Mouse (Mus musculus): ENCODE measurements around the gene Phf21b. TPM values are rescaled to one million over a fixed set of nuclear protein-coding genes. Genes with fewer than 3 reads are reported as not detected.
"Not testable (repeated sequence)": the region's sequence is repeated elsewhere in the genome, so short reads cannot be mapped to it uniquely, and the experiment has no call there.

Gene Phf21b
- 4.4 and 5.6 TPM in 2 replicates for polyA plus RNA-seq (2012; rRNA removed)

DNA sequence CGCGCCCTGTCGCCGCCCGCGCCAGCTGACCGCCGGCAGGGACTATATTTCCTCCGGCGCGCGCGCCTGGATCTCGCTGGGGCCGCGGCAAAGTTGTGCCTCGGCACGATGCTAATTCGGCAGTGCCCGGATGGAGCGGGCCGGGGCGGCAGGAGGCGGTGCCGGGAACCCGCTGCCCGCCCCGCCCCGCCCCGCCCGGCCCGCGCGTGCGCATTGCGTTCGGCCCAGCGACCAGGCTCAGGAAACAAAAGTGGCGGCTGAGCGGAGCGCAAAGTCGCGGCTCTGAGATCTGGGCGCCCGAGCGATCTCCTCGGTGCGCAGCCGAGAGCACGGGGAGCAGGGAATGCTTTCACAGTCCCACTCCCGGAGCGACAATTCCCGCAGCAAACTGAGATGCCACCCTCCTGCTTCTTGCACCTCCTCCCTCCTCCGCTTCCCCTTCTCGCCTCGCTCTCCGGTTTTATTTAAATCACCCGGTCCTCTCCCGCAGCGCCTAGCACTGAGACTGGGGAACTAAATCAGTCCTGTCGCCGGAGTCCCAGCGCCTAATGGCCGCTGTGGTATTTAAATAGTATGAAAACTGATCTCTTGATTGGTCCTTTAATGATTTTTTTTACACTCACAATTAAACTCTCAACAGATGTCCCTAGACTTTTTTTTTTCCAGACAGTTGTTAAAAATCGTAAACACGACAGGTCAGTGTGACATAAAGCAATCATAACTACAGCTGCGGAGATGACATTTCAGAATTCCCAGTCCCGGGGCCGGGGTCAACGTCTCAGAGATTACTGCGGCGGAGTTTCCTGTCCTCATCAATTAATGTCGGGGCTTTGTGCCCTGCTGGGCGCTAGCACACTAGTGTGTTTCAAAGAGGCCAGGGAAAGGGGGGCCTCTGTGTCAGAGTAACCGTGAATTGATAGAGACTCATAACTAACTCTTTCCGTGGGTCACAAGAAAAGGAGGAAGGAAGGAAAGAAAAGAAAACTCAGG, at the start of gene Phf21b:
Gene Phf21b, minus strand, starts transcription at position 44 of the 990 bp plus-strand sequence.
- Histone ChIP-seq H3K4me3 (ENCODE audit: control insufficient read depth, low read depth, low read length) (peak within 1 kb of the TSS; percentile 84), H3K4me1 (ENCODE audit: control insufficient read depth, insufficient read depth, low read length) (peaks cover 29% of the 10 kb centered on the region), H3K36me3 (ENCODE audit: control insufficient read depth, insufficient read depth, low read length) (no peaks in the 10 kb centered on the region), H3K27me3 (ENCODE audit: control insufficient read depth, insufficient read depth, low read length) (no peaks in the 10 kb centered on the region; the same call in none of the 2 replicates), H3K27ac (ENCODE audit: control insufficient read depth, insufficient read depth, low read depth, low read length) (peak within 1 kb of the TSS; percentile 24)
- TF ChIP-seq POLR2A (IDR thresholded peaks at IDR 0.05; ENCODE audit: control insufficient read depth, low read depth, low read length) (no peak), CTCF (IDR thresholded peaks at IDR 0.05; ENCODE audit: control insufficient read depth, insufficient read depth, insufficient replicate concordance, low read depth, low read length) (no peak)

DNA sequence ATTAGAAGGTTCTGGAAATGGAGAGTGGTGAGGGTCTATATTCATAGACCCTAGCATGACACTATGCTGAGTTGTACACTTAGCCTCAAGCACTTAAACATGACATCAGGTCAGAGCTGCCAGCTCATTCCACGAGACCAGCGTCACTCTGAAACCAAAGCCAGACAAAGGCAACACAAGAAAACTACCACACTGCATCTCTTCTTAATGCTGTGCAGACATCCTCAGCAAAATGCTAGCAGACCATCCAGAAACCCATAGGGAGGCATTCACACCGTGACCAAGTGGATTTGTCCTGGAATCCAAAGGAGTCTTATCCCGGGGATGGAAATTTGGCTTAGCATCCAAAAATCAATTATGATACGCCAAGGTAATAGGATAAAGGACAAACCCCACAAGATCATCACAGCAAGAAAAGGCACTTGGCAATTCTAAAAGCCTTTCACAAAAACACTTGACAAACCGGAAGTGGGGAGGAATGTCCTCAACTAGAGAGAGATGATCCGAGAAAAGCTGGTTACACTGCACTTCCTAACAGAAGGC, 48.1 kb upstream of the Phf21b start:
- no peaks in the 10 kb centered on the region for H3K4me1 ChIP-seq (ENCODE audit: control insufficient read depth, insufficient read depth, low read length)
- no peaks in the 10 kb centered on the region for H3K36me3 ChIP-seq (ENCODE audit: control insufficient read depth, insufficient read depth, low read length)
- H3K27me3 ChIP-seq (ENCODE audit: control insufficient read depth, insufficient read depth, low read length) = no peaks in the 10 kb centered on the region
- no peak for TF ChIP-seq POLR2A (IDR thresholded peaks at IDR 0.05; ENCODE audit: control insufficient read depth, low read depth, low read length)
- TF ChIP-seq CTCF (IDR thresholded peaks at IDR 0.05; ENCODE audit: control insufficient read depth, insufficient read depth, insufficient replicate concordance, low read depth, low read length) = no peak
- no peak overlapping the region for H3K27ac ChIP-seq (ENCODE audit: control insufficient read depth, insufficient read depth, low read depth, low read length)
- H3K4me3 ChIP-seq (ENCODE audit: control insufficient read depth, low read depth, low read length) = no peak overlapping the region

DNA sequence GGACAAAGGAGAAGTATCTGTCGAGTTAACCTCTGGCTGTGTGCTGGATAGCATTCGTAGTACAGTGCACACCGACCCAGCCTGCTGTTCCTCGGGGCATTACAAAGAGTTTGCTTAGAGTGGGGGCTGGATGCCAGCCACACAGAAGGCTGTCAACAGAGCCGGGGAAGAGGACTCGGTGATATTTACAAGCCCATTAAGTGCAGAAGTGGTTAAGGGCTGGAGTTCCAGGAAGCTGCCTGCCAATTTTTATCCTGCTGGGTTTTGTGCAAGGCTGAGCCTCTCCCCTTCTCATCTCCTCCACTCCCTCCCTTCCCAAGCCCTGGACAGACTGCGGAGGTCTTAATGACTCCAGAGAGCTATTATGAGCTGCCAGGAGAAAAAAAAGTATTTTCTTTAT, 42.2 kb upstream of the Phf21b start:
- H3K4me1 ChIP-seq (ENCODE audit: control insufficient read depth, insufficient read depth, low read length) = no peaks in the 10 kb centered on the region
- no peak overlapping the region for H3K27ac ChIP-seq (ENCODE audit: control insufficient read depth, insufficient read depth, low read depth, low read length)
- TF ChIP-seq CTCF (IDR thresholded peaks at IDR 0.05; ENCODE audit: control insufficient read depth, insufficient read depth, insufficient replicate concordance, low read depth, low read length) (no peak), POLR2A (IDR thresholded peaks at IDR 0.05; ENCODE audit: control insufficient read depth, low read depth, low read length) (no peak)
- H3K36me3 ChIP-seq (ENCODE audit: control insufficient read depth, insufficient read depth, low read length) = no peaks in the 10 kb centered on the region
- H3K4me3 ChIP-seq (ENCODE audit: control insufficient read depth, low read depth, low read length) = no peak overlapping the region
- H3K27me3 ChIP-seq (ENCODE audit: control insufficient read depth, insufficient read depth, low read length) = no peaks in the 10 kb centered on the region

GRCm38 (mm10) chr15:84896664-84897063, 40.8 kb upstream of the Phf21b start:
- no peak for TF ChIP-seq CTCF (IDR thresholded peaks at IDR 0.05; ENCODE audit: control insufficient read depth, insufficient read depth, insufficient replicate concordance, low read depth, low read length)
- TF ChIP-seq POLR2A (IDR thresholded peaks at IDR 0.05; ENCODE audit: control insufficient read depth, low read depth, low read length) = no peak
- Histone ChIP-seq H3K36me3 (ENCODE audit: control insufficient read depth, insufficient read depth, low read length) (no peaks in the 10 kb centered on the region), H3K27me3 (ENCODE audit: control insufficient read depth, insufficient read depth, low read length) (no peaks in the 10 kb centered on the region), H3K4me1 (ENCODE audit: control insufficient read depth, insufficient read depth, low read length) (no peaks in the 10 kb centered on the region), H3K27ac (ENCODE audit: control insufficient read depth, insufficient read depth, low read depth, low read length) (no peak overlapping the region), H3K4me3 (ENCODE audit: control insufficient read depth, low read depth, low read length) (no peak overlapping the region)

- not testable (repeated sequence) for H3K36me3 ChIP-seq (ENCODE audit: control insufficient read depth, insufficient read depth, low read length); H3K27me3 ChIP-seq (ENCODE audit: control insufficient read depth, insufficient read depth, low read length); H3K27ac ChIP-seq (ENCODE audit: control insufficient read depth, insufficient read depth, low read depth, low read length); H3K4me1 ChIP-seq (ENCODE audit: control insufficient read depth, insufficient read depth, low read length); H3K4me3 ChIP-seq (ENCODE audit: control insufficient read depth, low read depth, low read length)
Measured at GRCm38 (mm10) chr15:84896216-84896615, 40.4 kb upstream of the Phf21b start.

GRCm38 (mm10) chr15:84891658-84892057, 35.8 kb upstream of the Phf21b start:
- Histone ChIP-seq H3K36me3 (ENCODE audit: control insufficient read depth, insufficient read depth, low read length) (no peaks in the 10 kb centered on the region), H3K27me3 (ENCODE audit: control insufficient read depth, insufficient read depth, low read length) (no peaks in the 10 kb centered on the region), H3K27ac (ENCODE audit: control insufficient read depth, insufficient read depth, low read depth, low read length) (no peak overlapping the region), H3K4me1 (ENCODE audit: control insufficient read depth, insufficient read depth, low read length) (no peaks in the 10 kb centered on the region), H3K4me3 (ENCODE audit: control insufficient read depth, low read depth, low read length) (no peak overlapping the region)
- TF ChIP-seq CTCF (IDR thresholded peaks at IDR 0.05; ENCODE audit: control insufficient read depth, insufficient read depth, insufficient replicate concordance, low read depth, low read length) = peak; percentile 56; the same call in 1 of the 2 replicates
- TF ChIP-seq POLR2A (IDR thresholded peaks at IDR 0.05; ENCODE audit: control insufficient read depth, low read depth, low read length) = no peak

DNA sequence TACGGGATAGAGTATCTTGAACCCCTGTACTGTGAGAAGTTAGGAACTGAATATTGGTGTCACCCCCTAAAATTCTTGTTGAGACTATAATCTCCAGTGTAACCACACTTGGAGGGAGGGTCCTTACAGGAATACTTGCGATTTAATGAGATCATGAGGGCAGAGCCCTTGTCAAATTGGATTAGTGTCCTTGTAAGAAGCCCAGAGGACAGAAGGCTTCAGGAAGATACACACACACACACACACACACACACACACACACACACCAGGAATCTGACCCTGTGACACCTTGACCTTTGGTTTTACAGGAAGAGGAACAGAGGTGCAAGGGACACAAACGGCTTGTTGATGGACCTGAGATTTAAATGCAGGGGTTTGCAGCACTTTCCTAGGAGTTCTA, 35.4 kb upstream of the Phf21b start:
- Histone ChIP-seq H3K27ac (ENCODE audit: control insufficient read depth, insufficient read depth, low read depth, low read length) (no peak overlapping the region), H3K27me3 (ENCODE audit: control insufficient read depth, insufficient read depth, low read length) (no peaks in the 10 kb centered on the region), H3K4me1 (ENCODE audit: control insufficient read depth, insufficient read depth, low read length) (no peaks in the 10 kb centered on the region), H3K36me3 (ENCODE audit: control insufficient read depth, insufficient read depth, low read length) (no peaks in the 10 kb centered on the region), H3K4me3 (ENCODE audit: control insufficient read depth, low read depth, low read length) (no peak overlapping the region)
- TF ChIP-seq POLR2A (IDR thresholded peaks at IDR 0.05; ENCODE audit: control insufficient read depth, low read depth, low read length) = no peak
- TF ChIP-seq CTCF (IDR thresholded peaks at IDR 0.05; ENCODE audit: control insufficient read depth, insufficient read depth, insufficient replicate concordance, low read depth, low read length) = no peak

Measured in testis, adult 2 months (tissue).